Mouse (Mus musculus) midbrain, embryonic 15.5 days (tissue): ENCODE data around the gene Crct1. TPM values are rescaled to one million over a fixed set of nuclear protein-coding genes. Genes with fewer than 3 reads are reported as not detected.
A peak's percentile ranks its signal among the peaks of the same experiment; 100 is the strongest.

Experiments used
- ATAC-seq: fragments of 200-750 bp; cut with Nextera tagmentation; replicated peaks from 2 replicates; pipeline ENCODE4 v1.8.0; 2017; ENCODE audit warnings: moderate TSS enrichment
- H3K27ac ChIP-seq: fragments of 300-500 bp; sonication (generic); 2 replicates; pipeline ENCODE4 v1.5.1; 2015; ENCODE audit warnings: mild to moderate bottlenecking, inconsistent platforms
- H3K27me3 ChIP-seq: fragments of 300-500 bp; sonication (generic); replicated peaks from 2 replicates; pipeline ENCODE4 v1.6.1; 2015; ENCODE audit warnings: inconsistent platforms
- H3K36me3 ChIP-seq: fragments of 300-500 bp; sonication (generic); replicated peaks from 2 replicates; pipeline ENCODE4 v1.6.1; 2015; ENCODE audit warnings: inconsistent platforms
- H3K4me1 ChIP-seq: fragments of 300-500 bp; sonication (generic); 2 replicates; pipeline ENCODE4 v1.6.1; 2015; ENCODE audit warnings: inconsistent platforms
- H3K4me2 ChIP-seq: fragments of 300-500 bp; sonication (generic); 2 replicates; pipeline ENCODE4 v1.6.1; 2015; ENCODE audit warnings: inconsistent platforms, mild to moderate bottlenecking, moderate library complexity
- H3K4me3 ChIP-seq: fragments of 300-500 bp; sonication (generic); 2 replicates; pipeline ENCODE4 v1.5.1; 2015; ENCODE audit warnings: mild to moderate bottlenecking, inconsistent platforms
- H3K9ac ChIP-seq: fragments of 300-500 bp; sonication (generic); 2 replicates; pipeline ENCODE4 v1.6.1; 2015; ENCODE audit warnings: mild to moderate bottlenecking, inconsistent platforms
- H3K9me3 ChIP-seq: fragments of 300-500 bp; sonication (generic); 2 replicates; pipeline ENCODE4 v1.6.1; 2016; ENCODE audit warnings: inconsistent platforms
- WGBS: fragments of 180-500 bp; shearing (Covaris S2); methylation state at CpG from one replicate; pipeline ENCODE4 v1.1.7; 2015; ENCODE audit warnings: mixed read lengths; 5-methylcytosine and 5-hydroxymethylcytosine counted together
- polyA plus RNA-seq: library from polyadenylated mRNA; unstranded; fragments of >200 nt; fragmentation: Nextera tagmentation; extraction: Ambion mirVana; gene quantifications from 2 replicates; pipeline ENCODE4 v1.2.1, GENCODE M21; 2015

Crct1 gene
- 1.3 and 1.6 TPM in 2 replicates for polyA plus RNA-seq

DNA sequence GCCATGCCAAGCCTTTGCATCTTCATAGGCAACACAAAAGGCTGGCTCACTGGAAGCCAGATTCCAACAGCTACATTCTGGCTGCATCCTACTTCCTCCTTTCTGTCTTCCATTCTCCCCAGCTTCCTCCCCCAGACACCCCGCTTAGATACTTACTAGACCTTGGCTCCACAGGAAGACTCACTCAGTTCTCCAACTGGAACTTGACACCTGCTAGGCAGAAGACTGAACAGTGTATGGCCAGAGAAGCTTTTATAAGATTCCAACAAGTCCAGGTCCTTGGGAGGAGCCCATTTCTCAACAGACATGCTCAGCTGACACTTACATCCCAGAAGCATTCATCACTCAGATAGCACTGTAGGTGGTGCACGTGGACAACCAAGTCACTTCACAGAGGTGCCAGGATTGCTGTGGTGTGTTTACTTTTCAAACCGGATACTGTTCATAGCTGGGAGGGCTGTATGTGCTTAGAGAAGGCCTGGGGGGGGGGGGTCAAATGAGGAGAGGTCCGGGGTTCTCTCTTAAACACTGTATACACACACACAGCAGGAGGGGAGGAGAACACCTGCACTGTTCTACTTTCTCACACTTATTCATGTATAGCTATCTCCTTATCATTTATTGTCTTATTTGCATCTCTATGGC is at the start of gene Crct1:
TSS of gene Crct1 (minus strand) at position 228 of the 645 bp plus-strand sequence.
- H3K27ac ChIP-seq: peak within 1 kb of the TSS; percentile 34
- peaks cover 13% of the 10 kb centered on the region for H3K4me1 ChIP-seq
- WGBS: 62% methylated on average over 4 of the region's 4 CpGs
- no peaks in the 10 kb centered on the region for H3K36me3 ChIP-seq
- H3K9me3 ChIP-seq: no peaks in the 10 kb centered on the region
- peak within 1 kb of the TSS; percentile 45 for H3K4me3 ChIP-seq
- H3K27me3 ChIP-seq: no peaks in the 10 kb centered on the region
- H3K4me2 ChIP-seq: peak within 1 kb of the TSS; percentile 65
- peak within 1 kb of the TSS; percentile 38 for H3K9ac ChIP-seq
- no peak for ATAC-seq

DNA sequence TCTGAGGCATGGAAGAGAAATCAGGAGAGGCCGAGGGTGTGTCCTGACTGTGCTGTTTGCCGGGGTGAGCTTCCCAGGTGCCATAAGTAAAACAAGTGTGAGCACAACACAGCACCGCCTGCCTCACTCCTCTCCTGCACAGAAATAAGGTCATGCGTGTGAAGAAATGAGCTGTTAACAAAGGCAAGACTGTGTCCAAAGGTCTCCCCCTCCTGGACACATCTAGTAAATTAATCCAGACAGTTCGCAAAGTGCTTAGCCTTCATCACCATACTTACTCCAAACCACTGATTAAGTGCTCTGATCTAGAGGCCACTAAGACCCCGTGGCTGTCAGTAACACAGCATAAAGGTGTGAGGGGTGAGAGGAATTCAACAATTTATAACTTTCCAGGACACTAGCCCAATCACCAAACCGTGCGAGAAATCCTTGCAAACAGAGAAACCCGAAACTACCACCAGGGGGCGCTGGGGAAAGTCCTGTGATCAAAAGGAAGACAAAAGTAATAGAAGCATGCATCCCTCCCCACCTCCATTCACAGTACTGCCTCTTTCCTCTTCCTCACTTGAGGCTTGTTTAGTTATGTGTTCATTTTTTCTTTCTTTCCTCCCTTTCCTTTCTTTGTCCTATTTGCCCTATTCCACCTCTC is 37.5 kb upstream of the Crct1 start:
- Histone ChIP-seq H3K4me3 (no peak overlapping the region), H3K4me1 (no peaks in the 10 kb centered on the region), H3K27me3 (no peaks in the 10 kb centered on the region), H3K27ac (no peak overlapping the region), H3K36me3 (no peaks in the 10 kb centered on the region), H3K9me3 (no peaks in the 10 kb centered on the region), H3K9ac (no peak overlapping the region), H3K4me2 (no peak overlapping the region)
- ATAC-seq: no peak
- WGBS: 56% methylated on average over 10 of the region's 10 CpGs

DNA sequence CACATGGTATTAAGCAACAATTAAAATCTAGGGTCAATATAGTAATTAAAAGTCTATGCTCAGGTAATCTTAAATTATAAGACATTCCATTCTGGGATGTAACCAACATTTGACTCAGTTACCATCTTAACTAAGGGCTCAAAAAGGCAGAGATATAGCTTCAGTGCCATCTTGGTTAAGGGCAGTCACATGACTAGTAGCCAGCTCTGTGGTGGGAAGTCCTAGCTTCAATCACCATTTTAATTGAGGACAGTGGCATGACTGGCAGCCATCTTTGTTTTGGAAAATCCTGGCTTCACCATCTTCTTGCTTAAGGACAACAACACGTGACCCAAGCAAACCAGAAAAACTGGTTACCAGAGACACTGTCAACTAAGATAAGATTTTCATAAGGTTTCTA is 34.7 kb upstream of the Crct1 start:
- ATAC-seq: no peak
- Histone ChIP-seq H3K4me3 (no peak overlapping the region), H3K9ac (no peak overlapping the region), H3K9me3 (no peaks in the 10 kb centered on the region), H3K4me1 (no peaks in the 10 kb centered on the region), H3K36me3 (no peaks in the 10 kb centered on the region), H3K27ac (no peak overlapping the region), H3K4me2 (no peak overlapping the region), H3K27me3 (no peaks in the 10 kb centered on the region)
- WGBS: 95% methylated on average over 1 of the region's 1 CpGs

DNA sequence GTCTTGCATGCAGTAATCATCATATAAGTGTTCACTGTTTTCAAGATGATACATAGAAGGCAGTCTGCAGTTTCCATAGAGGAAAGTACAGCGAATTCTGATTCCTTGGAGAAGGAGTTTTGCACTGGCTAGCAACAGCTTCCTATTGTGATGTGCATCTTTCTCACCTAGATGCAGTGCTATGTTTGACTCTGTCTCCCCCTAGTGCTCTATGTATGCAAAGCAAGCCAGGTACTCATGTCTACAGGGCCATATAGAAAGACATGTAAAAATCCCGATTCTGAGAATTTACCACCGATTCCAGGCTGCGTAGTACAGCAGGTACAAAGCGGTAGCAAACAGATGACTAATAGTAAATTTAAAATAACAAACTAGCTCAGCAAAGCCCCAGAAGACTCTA is 16.0 kb upstream of the Crct1 start:
- no peak overlapping the region for H3K27ac ChIP-seq
- WGBS: 50% methylated on average over 5 of the region's 5 CpGs
- H3K4me2 ChIP-seq: no peak overlapping the region
- H3K9me3 ChIP-seq: no peaks in the 10 kb centered on the region
- no peaks in the 10 kb centered on the region for H3K4me1 ChIP-seq
- H3K27me3 ChIP-seq: no peaks in the 10 kb centered on the region
- H3K4me3 ChIP-seq: no peak overlapping the region
- H3K9ac ChIP-seq: no peak overlapping the region
- no peaks in the 10 kb centered on the region for H3K36me3 ChIP-seq
- peak; percentile 99 for ATAC-seq

DNA sequence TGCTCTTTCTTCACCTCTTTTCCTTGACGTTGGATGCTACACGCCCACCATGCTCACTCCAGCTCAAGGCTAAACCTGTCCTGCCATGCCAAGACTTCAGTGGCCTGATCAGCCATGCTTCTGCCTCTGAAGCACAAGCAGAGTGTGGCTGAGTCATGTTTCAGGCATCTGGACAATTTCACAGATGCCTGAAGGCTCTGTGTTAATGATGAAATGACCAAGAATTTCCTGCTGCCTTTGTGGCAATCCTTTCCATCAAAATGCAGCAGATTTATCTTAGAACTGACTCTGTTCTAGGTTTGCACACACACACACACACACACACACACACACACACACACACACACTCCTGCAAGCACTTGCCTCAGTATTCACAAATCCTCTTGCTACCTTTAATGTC is 10.0 kb upstream of the Crct1 start:
- Histone ChIP-seq H3K9ac (no peak overlapping the region), H3K36me3 (no peaks in the 10 kb centered on the region), H3K4me2 (no peak overlapping the region), H3K27me3 (no peaks in the 10 kb centered on the region), H3K9me3 (no peaks in the 10 kb centered on the region), H3K4me1 (no peaks in the 10 kb centered on the region), H3K27ac (no peak overlapping the region), H3K4me3 (no peak overlapping the region)
- no peak for ATAC-seq
- 82% methylated on average over 2 of the region's 2 CpGs for WGBS

DNA sequence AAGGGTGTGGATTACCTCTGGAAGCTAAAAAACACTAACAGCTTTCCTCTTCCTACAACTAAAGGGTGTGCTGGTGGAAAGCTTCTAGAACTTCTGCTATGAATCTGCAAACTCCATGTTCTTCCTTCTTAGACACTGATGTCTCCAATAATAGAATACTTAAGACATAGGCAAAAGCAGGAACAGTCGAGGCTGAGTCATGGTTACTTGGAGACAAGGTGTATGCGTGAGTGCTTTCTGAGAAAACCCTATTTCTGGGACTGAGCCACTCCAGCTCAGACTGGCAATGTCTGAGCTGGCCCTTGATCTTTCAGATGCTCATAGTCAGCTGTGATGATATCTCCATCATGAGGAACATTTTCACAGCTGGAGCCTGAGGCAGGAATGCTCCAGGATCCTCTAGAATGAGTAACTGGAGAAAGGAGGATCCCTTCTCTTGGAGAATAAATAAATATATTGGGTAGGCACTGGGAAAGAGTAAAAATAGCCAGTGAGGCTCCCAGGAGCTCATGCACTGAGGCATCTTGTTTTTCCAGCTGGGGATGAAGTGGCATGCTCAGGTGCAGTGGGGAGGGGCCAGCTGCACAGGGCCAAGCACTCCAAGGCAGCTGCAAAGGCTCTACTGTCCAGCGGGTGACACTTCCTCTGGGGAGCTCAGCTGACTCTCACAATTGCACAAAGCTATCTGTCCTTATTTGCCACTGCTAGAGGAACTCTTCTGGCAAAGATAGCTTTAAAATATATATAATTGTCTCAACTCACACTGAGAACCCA is 8.1 kb upstream of the Crct1 start:
- no peaks in the 10 kb centered on the region for H3K27me3 ChIP-seq
- H3K4me1 ChIP-seq: no peaks in the 10 kb centered on the region
- no peak overlapping the region for H3K4me3 ChIP-seq
- H3K9me3 ChIP-seq: no peaks in the 10 kb centered on the region
- WGBS: 77% methylated on average over 3 of the region's 3 CpGs
- H3K4me2 ChIP-seq: no peak overlapping the region
- no peak overlapping the region for H3K9ac ChIP-seq
- ATAC-seq: no peak
- H3K27ac ChIP-seq: no peak overlapping the region
- no peaks in the 10 kb centered on the region for H3K36me3 ChIP-seq

DNA sequence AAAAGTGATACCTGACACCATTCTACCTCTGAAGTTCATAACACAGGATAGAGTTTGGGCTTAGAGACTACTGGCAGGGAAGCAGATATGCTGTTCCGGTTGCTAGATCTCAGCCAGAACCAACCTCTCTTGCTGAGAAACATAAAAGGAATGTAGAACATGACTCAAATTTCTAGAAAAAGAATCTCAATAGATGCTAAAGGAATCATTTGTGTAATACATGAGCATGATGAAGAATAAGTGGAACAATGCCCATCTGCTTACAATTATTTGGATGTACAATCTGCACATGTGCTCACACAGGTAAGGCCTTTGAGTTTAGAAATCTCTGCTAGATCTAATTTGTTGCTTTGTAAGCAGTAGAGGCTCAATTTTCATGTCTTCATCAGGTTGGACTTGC is 5.7 kb upstream of the Crct1 start:
- ATAC-seq: no peak
- Histone ChIP-seq H3K27ac (no peak overlapping the region), H3K9me3 (no peaks in the 10 kb centered on the region), H3K9ac (no peak overlapping the region), H3K4me3 (no peak overlapping the region), H3K4me1 (no peaks in the 10 kb centered on the region), H3K27me3 (no peaks in the 10 kb centered on the region), H3K4me2 (no peak overlapping the region), H3K36me3 (no peaks in the 10 kb centered on the region)
- 88% methylated on average over 1 of the region's 1 CpGs for WGBS

DNA sequence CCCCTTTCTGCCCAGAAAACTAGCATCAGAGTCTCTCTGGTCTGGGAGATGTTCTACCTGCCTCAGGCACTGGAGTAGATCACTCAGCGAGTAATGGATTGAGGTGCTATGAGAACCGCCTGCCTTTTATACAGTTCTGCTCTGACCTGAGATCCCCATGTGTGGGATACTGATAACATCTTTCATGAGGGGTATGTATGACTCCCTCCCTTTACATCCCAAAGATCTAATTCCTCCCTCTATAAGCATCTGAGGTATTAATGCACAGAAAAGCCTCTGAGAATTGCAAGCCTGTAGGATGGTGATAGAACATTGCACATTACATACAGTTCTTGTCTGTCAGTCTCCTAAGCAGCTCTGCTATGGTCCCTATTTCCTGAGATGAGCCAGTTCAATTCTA is 3.5 kb upstream of the Crct1 start, which contains the start of gene Lce1m:
TSS of gene Lce1m (minus strand) at position 101 of the 400 bp plus-strand sequence.
- H3K36me3 ChIP-seq: no peaks in the 10 kb centered on the region
- 94% methylated on average over 2 of the region's 2 CpGs for WGBS
- no peaks in the 10 kb centered on the region for H3K9me3 ChIP-seq
- H3K4me1 ChIP-seq: peaks cover 12% of the 10 kb centered on the region
- no peak for ATAC-seq
- H3K27me3 ChIP-seq: no peaks in the 10 kb centered on the region
- H3K4me2 ChIP-seq: no peak within 1 kb of the TSS
- no peak within 1 kb of the TSS for H3K4me3 ChIP-seq
- no peak within 1 kb of the TSS for H3K27ac ChIP-seq
- H3K9ac ChIP-seq: no peak within 1 kb of the TSS

GRCm38 (mm10) chr3:93014871-93015270 is 616 bp downstream of the Crct1 start:
- H3K4me1 ChIP-seq: peaks cover 13% of the 10 kb centered on the region

GRCm38 (mm10) chr3:93014378-93014801 is 1.1 kb downstream of the Crct1 start:
- no peaks in the 10 kb centered on the region for H3K27me3 ChIP-seq
- peak overlapping the region; percentile 34 for H3K27ac ChIP-seq
- H3K4me3 ChIP-seq: peak overlapping the region; percentile 45
- peak overlapping the region; percentile 38 for H3K9ac ChIP-seq
- no peaks in the 10 kb centered on the region for H3K9me3 ChIP-seq
- WGBS: 1% methylated on average over 24 of the region's 24 CpGs
- H3K4me2 ChIP-seq: peak overlapping the region; percentile 65
- ATAC-seq: peak; percentile 94
- H3K36me3 ChIP-seq: no peaks in the 10 kb centered on the region
- peaks cover 13% of the 10 kb centered on the region for H3K4me1 ChIP-seq

More at GRCm38 (mm10) chr3:93014871-93015270, 616 bp downstream of the Crct1 start:
- Histone ChIP-seq H3K36me3 (no peaks in the 10 kb centered on the region), H3K9me3 (no peaks in the 10 kb centered on the region), H3K4me3 (peak overlapping the region; percentile 45), H3K27me3 (no peaks in the 10 kb centered on the region), H3K9ac (peak overlapping the region; percentile 38), H3K4me2 (peak overlapping the region; percentile 65), H3K27ac (no peak overlapping the region)
- ATAC-seq: peak; percentile 64
- WGBS: 15% methylated on average over 5 of the region's 5 CpGs

DNA sequence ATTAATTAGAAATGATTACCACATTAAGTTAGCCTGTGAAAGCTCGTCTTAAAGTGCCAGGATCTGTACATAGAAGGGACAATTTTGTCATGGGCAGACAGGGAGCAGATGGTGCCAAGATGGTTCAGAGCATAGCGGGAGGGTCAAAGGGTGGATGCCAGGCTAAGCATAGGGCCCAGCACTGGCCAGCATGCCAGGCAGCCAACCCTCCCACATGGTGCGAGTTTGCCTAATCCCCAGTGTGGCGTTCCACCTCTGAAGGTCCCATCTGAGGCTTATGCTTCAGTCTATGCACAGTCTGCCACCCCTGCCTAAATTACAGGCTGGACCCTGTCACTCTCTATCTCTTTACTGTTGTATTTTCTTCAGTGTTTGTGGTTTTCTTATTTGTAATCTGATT is 12.6 kb downstream of the Crct1 start:
- H3K9me3 ChIP-seq: no peaks in the 10 kb centered on the region
- H3K36me3 ChIP-seq: no peaks in the 10 kb centered on the region
- no peaks in the 10 kb centered on the region for H3K27me3 ChIP-seq
- WGBS: 64% methylated on average over 4 of the region's 4 CpGs
- no peak overlapping the region for H3K9ac ChIP-seq
- H3K4me1 ChIP-seq: no peaks in the 10 kb centered on the region
- H3K27ac ChIP-seq: no peak overlapping the region
- ATAC-seq: no peak
- H3K4me3 ChIP-seq: no peak overlapping the region
- no peak overlapping the region for H3K4me2 ChIP-seq

DNA sequence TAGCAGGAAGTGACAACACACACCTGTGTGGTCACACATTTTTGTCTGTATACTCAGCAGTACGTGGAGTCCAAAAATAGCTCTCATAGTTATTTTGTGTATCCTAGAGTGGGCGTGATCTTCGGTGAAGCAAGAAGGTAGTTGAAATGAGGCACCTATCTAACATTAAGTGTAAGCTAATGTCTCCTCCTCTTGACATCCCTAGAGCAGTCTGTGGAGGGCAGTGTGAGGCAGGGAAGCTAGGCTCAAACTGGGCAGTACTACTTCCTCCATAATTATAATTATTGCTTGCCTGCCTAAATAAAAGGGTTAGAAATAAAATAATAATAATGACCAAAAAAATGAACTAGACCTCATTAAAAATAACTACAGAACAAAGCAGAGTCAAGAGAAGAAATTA is 14.9 kb downstream of the Crct1 start:
- no peak for ATAC-seq
- no peak overlapping the region for H3K27ac ChIP-seq
- H3K36me3 ChIP-seq: no peaks in the 10 kb centered on the region
- H3K4me1 ChIP-seq: no peaks in the 10 kb centered on the region
- WGBS: 83% methylated on average over 3 of the region's 3 CpGs
- no peaks in the 10 kb centered on the region for H3K9me3 ChIP-seq
- H3K4me2 ChIP-seq: no peak overlapping the region
- no peaks in the 10 kb centered on the region for H3K27me3 ChIP-seq
- H3K4me3 ChIP-seq: no peak overlapping the region
- no peak overlapping the region for H3K9ac ChIP-seq
